Mouse (Mus musculus): ENCODE results near the gene Ostf1. TPM values are rescaled to one million over a fixed set of nuclear protein-coding genes. Genes with fewer than 3 reads are reported as not detected.

The Ostf1 gene
- 26.4 and 29.5 TPM in 2 replicates for polyA plus RNA-seq (2015; fragmentation: Nextera tagmentation; extraction: Ambion mirVana)

- peak within 1 kb of the TSS; percentile 93 for H3K4me2 ChIP-seq
- no peaks in the 10 kb centered on the region for H3K9me3 ChIP-seq (replicated peaks)
- no peaks in the 10 kb centered on the region for H3K36me3 ChIP-seq (ENCODE audit: poor library complexity, severe bottlenecking)
- peak within 1 kb of the TSS; percentile 72 for H3K9ac ChIP-seq
- peak; percentile 99 for ATAC-seq
- no peak within 1 kb of the TSS; the same call in 1 of the 2 replicates for H3K27ac ChIP-seq
- H3K4me1 ChIP-seq, result peaks cover 9% of the 10 kb centered on the region; the same call in 1 of the 2 replicates
- peak within 1 kb of the TSS; percentile 80 for H3K4me3 ChIP-seq
- H3K27me3 ChIP-seq, result 0 out of 2 replicates have a peak, but pooled peaks cover 7% of the 10 kb centered on the region
- under 1% methylated on average over 51 of the region's 51 CpGs for WGBS
Measured at GRCm38 (mm10) chr19:18631644-18632219, at the start of gene Ostf1, which contains the start of gene Nmrk1. Gene Ostf1, minus strand, starts transcription at chr19:18631823. Gene Nmrk1, plus strand, starts transcription at chr19:18631950.

- WGBS, result 2% methylated on average over 4 of the region's 4 CpGs
- Histone ChIP-seq H3K4me2 (peak overlapping the region; percentile 80), H3K9me3 (replicated peaks) (no peaks in the 10 kb centered on the region), H3K27ac (no peak overlapping the region), H3K27me3 (no peaks in the 10 kb centered on the region), H3K4me3 (peak overlapping the region; percentile 19; the same call in 1 of the 2 replicates), H3K36me3 (ENCODE audit: poor library complexity, severe bottlenecking) (no peaks in the 10 kb centered on the region), H3K4me1 (peaks cover 22% of the 10 kb centered on the region), H3K9ac (peak overlapping the region; percentile 49)
- ATAC-seq, result no peak
Measured at GRCm38 (mm10) chr19:18673116-18673515, 41.5 kb upstream of the Ostf1 start.

GRCm38 (mm10) chr19:18672498-18672897, 40.9 kb upstream of the Ostf1 start:
- Histone ChIP-seq H3K36me3 (ENCODE audit: poor library complexity, severe bottlenecking) (no peaks in the 10 kb centered on the region), H3K4me1 (peaks cover 22% of the 10 kb centered on the region), H3K9ac (peak overlapping the region; percentile 27; the same call in 1 of the 2 replicates), H3K4me2 (peak overlapping the region; percentile 80), H3K27me3 (no peaks in the 10 kb centered on the region), H3K27ac (no peak overlapping the region), H3K9me3 (replicated peaks) (no peaks in the 10 kb centered on the region), H3K4me3 (peak overlapping the region; percentile 75)
- ATAC-seq, result no peak
- 68% methylated on average over 3 of the region's 3 CpGs for WGBS

GRCm38 (mm10) chr19:18671056-18671741, 39.6 kb upstream of the Ostf1 start:
- peak; percentile 77 for ATAC-seq
- Histone ChIP-seq H3K27me3 (no peaks in the 10 kb centered on the region), H3K9ac (peak overlapping the region; percentile 86), H3K4me1 (peaks cover 22% of the 10 kb centered on the region), H3K36me3 (ENCODE audit: poor library complexity, severe bottlenecking) (no peaks in the 10 kb centered on the region), H3K4me2 (peak overlapping the region; percentile 80), H3K9me3 (replicated peaks) (no peaks in the 10 kb centered on the region), H3K27ac (peak overlapping the region; percentile 66), H3K4me3 (peak overlapping the region; percentile 75)
- under 1% methylated on average over 62 of the region's 64 CpGs for WGBS

- H3K36me3 ChIP-seq (ENCODE audit: poor library complexity, severe bottlenecking), result no peaks in the 10 kb centered on the region
- peak within 1 kb of the TSS; percentile 86 for H3K9ac ChIP-seq
- peaks cover 22% of the 10 kb centered on the region for H3K4me1 ChIP-seq
- peak within 1 kb of the TSS; percentile 66 for H3K27ac ChIP-seq
- WGBS, result under 1% methylated on average over 50 of the region's 58 CpGs
- no peaks in the 10 kb centered on the region for H3K27me3 ChIP-seq
- peak; percentile 99 for ATAC-seq
- H3K4me3 ChIP-seq, result peak within 1 kb of the TSS; percentile 75
- peak within 1 kb of the TSS; percentile 80 for H3K4me2 ChIP-seq
- H3K9me3 ChIP-seq (replicated peaks), result no peaks in the 10 kb centered on the region
Measured at GRCm38 (mm10) chr19:18670608-18671007, 39.0 kb upstream of the Ostf1 start, which contains the start of gene Carnmt1. Gene Carnmt1, plus strand, starts transcription at chr19:18670764.

GRCm38 (mm10) chr19:18669551-18669950, 37.9 kb upstream of the Ostf1 start:
- ATAC-seq, result no peak
- 91% methylated on average over 7 of the region's 7 CpGs for WGBS
- Histone ChIP-seq H3K9ac (no peak overlapping the region), H3K4me3 (no peak overlapping the region), H3K4me2 (no peak overlapping the region), H3K4me1 (peaks cover 22% of the 10 kb centered on the region), H3K27me3 (no peaks in the 10 kb centered on the region), H3K27ac (no peak overlapping the region), H3K9me3 (replicated peaks) (no peaks in the 10 kb centered on the region), H3K36me3 (ENCODE audit: poor library complexity, severe bottlenecking) (no peaks in the 10 kb centered on the region)

- H3K27ac ChIP-seq, result no peak overlapping the region
- no peaks in the 10 kb centered on the region for H3K36me3 ChIP-seq (ENCODE audit: poor library complexity, severe bottlenecking)
- H3K4me1 ChIP-seq, result peaks cover 5% of the 10 kb centered on the region
- no peak overlapping the region for H3K4me3 ChIP-seq
- no peak overlapping the region for H3K9ac ChIP-seq
- H3K4me2 ChIP-seq, result no peak overlapping the region
- no peak for ATAC-seq
- 88% methylated on average over 7 of the region's 7 CpGs for WGBS
- H3K27me3 ChIP-seq, result no peaks in the 10 kb centered on the region
- H3K9me3 ChIP-seq (replicated peaks), result no peaks in the 10 kb centered on the region
Measured at GRCm38 (mm10) chr19:18666966-18667365, 35.3 kb upstream of the Ostf1 start.

- no peak overlapping the region for H3K4me2 ChIP-seq
- H3K27me3 ChIP-seq, result no peaks in the 10 kb centered on the region
- no peak overlapping the region for H3K4me3 ChIP-seq
- no peaks in the 10 kb centered on the region for H3K4me1 ChIP-seq
- WGBS, result 62% methylated on average over 2 of the region's 2 CpGs
- H3K9ac ChIP-seq, result no peak overlapping the region
- H3K36me3 ChIP-seq (ENCODE audit: poor library complexity, severe bottlenecking), result no peaks in the 10 kb centered on the region
- H3K27ac ChIP-seq, result no peak overlapping the region
- no peak for ATAC-seq
- no peaks in the 10 kb centered on the region for H3K9me3 ChIP-seq (replicated peaks)
Measured at GRCm38 (mm10) chr19:18663904-18664303, 32.3 kb upstream of the Ostf1 start.

GRCm38 (mm10) chr19:18661683-18662082, 30.1 kb upstream of the Ostf1 start:
- WGBS, result 51% methylated on average over 1 of the region's 1 CpGs
- Histone ChIP-seq H3K9ac (no peak overlapping the region), H3K36me3 (ENCODE audit: poor library complexity, severe bottlenecking) (no peaks in the 10 kb centered on the region), H3K9me3 (replicated peaks) (no peaks in the 10 kb centered on the region), H3K4me3 (no peak overlapping the region), H3K4me1 (no peaks in the 10 kb centered on the region), H3K4me2 (no peak overlapping the region), H3K27ac (no peak overlapping the region), H3K27me3 (no peaks in the 10 kb centered on the region)
- no peak for ATAC-seq

GRCm38 (mm10) chr19:18660466-18660865, 28.8 kb upstream of the Ostf1 start:
- no peak for ATAC-seq
- Histone ChIP-seq H3K9me3 (replicated peaks) (no peaks in the 10 kb centered on the region), H3K4me2 (no peak overlapping the region), H3K9ac (no peak overlapping the region), H3K27me3 (no peaks in the 10 kb centered on the region), H3K4me3 (no peak overlapping the region), H3K27ac (no peak overlapping the region), H3K4me1 (no peaks in the 10 kb centered on the region), H3K36me3 (ENCODE audit: poor library complexity, severe bottlenecking) (no peaks in the 10 kb centered on the region)
- 91% methylated on average over 3 of the region's 3 CpGs for WGBS

GRCm38 (mm10) chr19:18659349-18659748, 27.7 kb upstream of the Ostf1 start:
- Histone ChIP-seq H3K27me3 (no peaks in the 10 kb centered on the region), H3K4me1 (no peaks in the 10 kb centered on the region), H3K9ac (no peak overlapping the region), H3K27ac (no peak overlapping the region), H3K9me3 (replicated peaks) (no peaks in the 10 kb centered on the region), H3K4me3 (no peak overlapping the region), H3K4me2 (no peak overlapping the region), H3K36me3 (ENCODE audit: poor library complexity, severe bottlenecking) (no peaks in the 10 kb centered on the region)
- 50% methylated on average over 1 of the region's 1 CpGs for WGBS
- no peak for ATAC-seq

- Histone ChIP-seq H3K36me3 (ENCODE audit: poor library complexity, severe bottlenecking) (no peaks in the 10 kb centered on the region), H3K4me2 (no peak overlapping the region), H3K9me3 (replicated peaks) (no peaks in the 10 kb centered on the region), H3K4me1 (no peaks in the 10 kb centered on the region), H3K27ac (no peak overlapping the region), H3K4me3 (no peak overlapping the region), H3K27me3 (no peaks in the 10 kb centered on the region), H3K9ac (no peak overlapping the region)
- ATAC-seq, result no peak
- 81% methylated on average over 4 of the region's 4 CpGs for WGBS
Measured at GRCm38 (mm10) chr19:18658473-18658872, 26.9 kb upstream of the Ostf1 start.
